Mouse (Mus musculus) cerebellum, adult 2 months (tissue): ENCODE measurements around the gene Cds2. TPM values are rescaled to one million over a fixed set of nuclear protein-coding genes. Genes with fewer than 3 reads are reported as not detected.
"Not testable (repeated sequence)": the region's sequence is repeated elsewhere in the genome, so short reads cannot be mapped to it uniquely, and the experiment has no call there.

Experiments
- DNase-seq, 2 experiments: peaks; one replicate each; pipeline ENCODE4 v3.0.0; 2021
- H3K27ac ChIP-seq: fragments of 200-500 bp; 2 replicates; pipeline ENCODE4 v1.5.1; 2012; ENCODE audit warnings: low read length, control low read depth, inconsistent platforms; ENCODE audit not compliant: insufficient read depth
- H3K27me3 ChIP-seq: fragments of 200-500 bp; 2 replicates; pipeline ENCODE4 v1.6.1; 2012; ENCODE audit warnings: inconsistent platforms, mild to moderate bottlenecking, low read length, moderate library complexity; ENCODE audit not compliant: control insufficient read depth, insufficient read depth
- H3K4me1 ChIP-seq: fragments of 200-500 bp; 2 replicates; pipeline ENCODE4 v1.6.1; 2011; ENCODE audit warnings: low read length; ENCODE audit not compliant: control insufficient read depth, insufficient read depth
- H3K4me3 ChIP-seq: fragments of 200-500 bp; replicated peaks from 2 replicates; pipeline ENCODE3; 2011; ENCODE audit warnings: mild to moderate bottlenecking, low read depth, low read length, control low read depth; ENCODE audit not compliant: insufficient read depth
- CTCF ChIP-seq: fragments of 200-500 bp; IDR thresholded peaks from 2 replicates; pipeline ENCODE4 v1.5.1; 2011; ENCODE audit warnings: low read depth, mild to moderate bottlenecking, control low read depth, low read length, moderate library complexity, borderline replicate concordance; ENCODE audit not compliant: insufficient read depth
- POLR2A ChIP-seq: fragments of 200-500 bp; IDR thresholded peaks from 2 replicates; pipeline ENCODE4 v1.6.1; 2011; ENCODE audit warnings: low read length, control low read depth, borderline replicate concordance; ENCODE audit not compliant: insufficient read depth
- WGBS: fragments of 180-500 bp; shearing (Covaris S2); methylation state at CpG from one replicate; pipeline ENCODE4 v1.1.7; 2018; 5-methylcytosine and 5-hydroxymethylcytosine counted together
- polyA plus RNA-seq: library from polyadenylated mRNA; depleted of rRNA; stranded (reverse); fragments of >200 nt; gene quantifications from 2 replicates; pipeline ENCODE4 v1.2.3, GENCODE M21; 2012

Cds2 gene
- polyA plus RNA-seq, 1 experiment, result 152 TPM

GRCm38 (mm10) chr2:132282453-132283174, 19.7 kb downstream of the Cds2 start:
- DNase-seq, result no peak
- Histone ChIP-seq H3K27ac (no peak overlapping the region), H3K27me3 (no peaks in the 10 kb centered on the region), H3K4me1 (peaks cover 26% of the 10 kb centered on the region), H3K4me3 (no peak overlapping the region)
- WGBS, result 42% methylated on average over 12 of the region's 12 CpGs
- no peak for TF ChIP-seq CTCF
- TF ChIP-seq POLR2A, result no peak

GRCm38 (mm10) chr2:132283236-132284070, 20.5 kb downstream of the Cds2 start:
- Histone ChIP-seq H3K4me1 (peaks cover 24% of the 10 kb centered on the region), H3K27ac (no peak overlapping the region), H3K4me3 (no peak overlapping the region), H3K27me3 (no peaks in the 10 kb centered on the region)
- 60% methylated on average over 15 of the region's 15 CpGs for WGBS
- DNase-seq, result no peak
- no peak for TF ChIP-seq CTCF
- TF ChIP-seq POLR2A, result no peak

DNA sequence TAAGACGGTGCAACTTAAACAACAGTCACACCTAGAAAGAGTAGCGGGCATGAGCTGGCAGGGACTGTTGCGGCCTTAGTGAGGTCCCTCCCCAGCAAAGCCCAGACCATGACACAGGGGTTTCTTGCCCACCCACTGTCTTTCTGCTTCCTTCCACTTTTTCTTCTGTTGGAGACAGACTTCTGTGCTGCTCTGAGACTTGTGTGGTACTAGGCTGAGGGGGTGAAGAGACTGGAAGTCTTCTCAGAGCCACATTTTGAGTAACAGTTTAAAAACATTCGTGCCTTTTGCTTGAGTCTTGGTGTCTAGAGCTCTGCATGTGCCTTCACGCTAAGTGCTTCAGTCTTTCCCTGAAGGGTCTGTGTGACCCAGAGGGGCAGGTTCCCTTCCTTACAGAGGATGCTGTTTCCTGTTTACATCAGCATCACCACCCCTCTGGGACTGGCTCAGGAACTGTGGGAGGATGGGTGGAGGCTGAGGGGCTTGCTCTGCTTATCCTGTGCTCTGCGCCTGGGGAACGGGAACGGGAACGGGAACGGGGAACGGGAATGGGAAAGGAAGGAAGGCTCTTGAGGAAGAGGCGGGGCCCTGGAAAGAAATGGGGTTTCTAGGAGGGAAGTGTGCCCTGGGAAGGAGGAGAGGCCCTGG, 21.7 kb downstream of the Cds2 start:
- no peak overlapping the region for H3K4me3 ChIP-seq
- no peaks in the 10 kb centered on the region for H3K27me3 ChIP-seq
- H3K4me1 ChIP-seq, result peaks cover 18% of the 10 kb centered on the region
- DNase-seq, result no peak
- no peak for TF ChIP-seq CTCF
- no peak for TF ChIP-seq POLR2A
- H3K27ac ChIP-seq, result peak overlapping the region; percentile 1; the same call in 1 of the 2 replicates
- 86% methylated on average over 12 of the region's 12 CpGs for WGBS

DNA sequence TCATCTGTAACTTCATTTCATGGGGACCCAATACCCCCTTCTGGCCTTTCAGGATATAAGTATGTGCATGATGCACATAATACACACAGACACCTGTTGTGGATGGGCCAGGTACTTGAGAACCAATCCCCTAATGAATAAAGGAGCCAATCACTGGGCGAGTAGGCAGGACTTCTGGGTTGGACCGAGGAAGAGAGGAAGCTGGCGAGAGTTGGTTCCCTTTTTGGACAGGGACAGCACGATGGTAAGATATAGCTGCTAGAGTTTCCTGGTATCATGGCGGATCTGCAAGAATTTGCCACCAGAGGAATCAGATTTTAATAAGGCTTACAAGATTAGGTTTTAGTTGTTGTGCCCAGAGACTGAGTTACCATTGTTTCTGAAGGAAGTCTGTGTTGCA, 22.8 kb downstream of the Cds2 start:
- H3K27me3 ChIP-seq, DNase-seq, H3K4me3 ChIP-seq, H3K27ac ChIP-seq: not testable (repeated sequence)
- peaks cover 19% of the 10 kb centered on the region for H3K4me1 ChIP-seq
- 92% methylated on average over 5 of the region's 5 CpGs for WGBS

DNA sequence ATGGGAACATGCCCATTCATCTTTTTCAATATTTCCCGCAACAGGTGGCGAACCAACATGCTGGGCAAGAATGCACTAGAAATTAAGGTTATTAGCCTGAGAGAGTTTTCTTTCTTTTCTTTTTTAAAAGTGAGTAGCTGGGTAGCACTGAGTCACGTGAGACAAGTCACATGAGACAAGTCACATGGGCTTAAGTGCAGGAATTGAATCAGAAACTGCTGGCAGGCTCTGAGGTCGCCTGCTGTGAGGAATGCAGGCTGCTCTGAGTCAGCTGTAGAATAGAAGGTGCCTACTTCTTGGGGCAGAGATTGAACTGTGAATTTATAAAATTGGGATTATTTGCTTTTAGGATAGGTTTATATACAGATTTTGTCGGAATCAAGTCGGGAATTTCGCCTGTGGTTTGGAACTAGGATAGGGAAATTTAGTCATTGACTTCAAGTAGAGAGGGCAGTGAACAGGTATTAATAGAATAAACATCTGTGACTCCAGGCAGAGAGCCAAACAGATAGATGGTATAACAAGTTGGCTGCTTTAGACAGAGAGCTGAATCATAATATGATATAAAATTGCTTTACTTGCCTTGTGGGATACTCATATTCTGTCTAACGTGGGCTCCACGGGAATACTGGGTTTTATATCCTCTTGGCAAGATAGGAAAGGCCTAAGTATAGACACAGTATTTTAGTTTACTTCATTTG, 23.6 kb downstream of the Cds2 start:
- Histone ChIP-seq H3K4me3 (no peak overlapping the region), H3K27me3 (no peaks in the 10 kb centered on the region), H3K4me1 (peaks cover 23% of the 10 kb centered on the region), H3K27ac (no peak overlapping the region)
- WGBS, result 32% methylated on average over 9 of the region's 9 CpGs
- DNase-seq, result peak; percentile 78 to 86
- TF ChIP-seq POLR2A (no peak), CTCF (no peak)

GRCm38 (mm10) chr2:132289213-132289612, 26.3 kb downstream of the Cds2 start:
- not testable (repeated sequence) for DNase-seq, H3K27ac ChIP-seq, H3K4me3 ChIP-seq, H3K27me3 ChIP-seq
- WGBS, result 83% methylated on average over 5 of the region's 7 CpGs
- H3K4me1 ChIP-seq, result peaks cover 43% of the 10 kb centered on the region

DNA sequence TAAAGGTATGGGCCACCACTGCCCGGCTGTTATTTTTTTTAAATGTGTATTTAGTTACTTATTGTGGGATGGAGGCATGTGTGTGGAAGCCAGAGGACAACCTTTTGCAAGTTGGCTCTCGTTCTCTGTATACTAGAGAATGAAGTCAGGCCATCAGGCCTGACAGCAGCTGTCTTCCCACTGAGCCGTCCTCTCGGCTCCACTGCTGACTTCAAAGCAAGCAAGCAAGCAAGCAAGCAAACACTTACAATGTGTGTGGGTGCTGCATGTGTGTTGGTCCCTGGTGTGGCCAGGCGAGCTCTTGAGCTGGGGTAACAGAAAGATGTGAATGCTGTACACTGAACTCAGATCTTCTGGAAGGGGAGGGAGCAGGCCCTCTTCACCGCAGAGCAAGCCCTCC, 27.9 kb downstream of the Cds2 start:
- H3K4me1 ChIP-seq, result peaks cover 33% of the 10 kb centered on the region
- DNase-seq, result no peak

More for the DNA sequence above, 27.9 kb downstream of the Cds2 start:
- Histone ChIP-seq H3K27ac (peak overlapping the region; percentile 4), H3K27me3 (no peaks in the 10 kb centered on the region), H3K4me3 (no peak overlapping the region)
- TF ChIP-seq POLR2A (no peak), CTCF (no peak)
- WGBS, result 32% methylated on average over 6 of the region's 6 CpGs
